Mouse (Mus musculus) lung, embryonic 14.5 days (tissue): ENCODE measurements around the gene Mbd3l2. TPM values are rescaled to one million over a fixed set of nuclear protein-coding genes. Genes with fewer than 3 reads are reported as not detected.
A peak's percentile ranks its signal among the peaks of the same experiment; 100 is the strongest.

Source experiments
- ATAC-seq: fragments of 200-750 bp; cut with Nextera tagmentation; 2 replicates; pipeline ENCODE4 v1.8.0; 2017; ENCODE audit warnings: mild to moderate bottlenecking, moderate TSS enrichment, moderate library complexity; ENCODE audit not compliant: insufficient read depth
- DNase-seq: peaks from one replicate; pipeline ENCODE4 v3.0.0-alpha.2; 2015
- H3K27ac ChIP-seq: fragments of 300-500 bp; sonication (generic); 2 replicates; pipeline ENCODE4 v1.5.1; 2014; ENCODE audit warnings: low read depth, mild to moderate bottlenecking, moderate library complexity
- H3K27me3 ChIP-seq: fragments of 300-500 bp; sonication (generic); 2 replicates; pipeline ENCODE4 v1.6.1; 2014; ENCODE audit warnings: low read length, control low read depth; ENCODE audit not compliant: insufficient read depth
- H3K36me3 ChIP-seq: fragments of 300-500 bp; sonication (generic); 2 replicates; pipeline ENCODE4 v1.6.1; 2014; ENCODE audit warnings: control low read depth; ENCODE audit not compliant: insufficient read depth
- H3K4me1 ChIP-seq: fragments of 300-500 bp; sonication (generic); 2 replicates; pipeline ENCODE4 v1.6.1; 2014; ENCODE audit warnings: antibody characterized with exemption, control low read depth; ENCODE audit not compliant: insufficient read depth
- H3K4me2 ChIP-seq: fragments of 300-500 bp; sonication (generic); 2 replicates; pipeline ENCODE4 v1.6.1; 2014; ENCODE audit warnings: mild to moderate bottlenecking
- H3K4me3 ChIP-seq: fragments of 300-500 bp; sonication (generic); 2 replicates; pipeline ENCODE4 v1.5.1; 2014; ENCODE audit warnings: low read depth, low read length
- H3K9ac ChIP-seq: fragments of 300-500 bp; sonication (generic); 2 replicates; pipeline ENCODE4 v1.6.1; 2014
- H3K9me3 ChIP-seq: fragments of 300-500 bp; sonication (generic); 2 replicates; pipeline ENCODE4 v1.6.1; 2016; ENCODE audit warnings: low read depth, low read length, control low read depth
- CTCF ChIP-seq: IDR thresholded peaks from 2 replicates; pipeline ENCODE4 v1.5.1; 2016; ENCODE audit warnings: antibody characterized with exemption, low read depth
- WGBS: fragments of 180-500 bp; shearing (Covaris S2); extraction: QIAGEN DNeasy Blood & Tissue Kit; methylation state at CpG from one replicate; pipeline ENCODE4 v1.1.7; 2014; 5-methylcytosine and 5-hydroxymethylcytosine counted together
- microRNA-seq: library from miRNA; unstranded; fragments of <30 nt; microRNA quantifications from one replicate; pipeline ENCODE4, GENCODE M21; 2016; ENCODE audit warnings: borderline number of aligned reads
- polyA plus RNA-seq: library from polyadenylated mRNA; unstranded; fragments of >200 nt; fragmentation: Nextera tagmentation; extraction: Ambion mirVana; gene quantifications from 2 replicates; pipeline ENCODE4 v1.2.1, GENCODE M21; 2014

Gene Mbd3l2
- polyA plus RNA-seq, 1 experiment from 2014 or later = not detected

DNA sequence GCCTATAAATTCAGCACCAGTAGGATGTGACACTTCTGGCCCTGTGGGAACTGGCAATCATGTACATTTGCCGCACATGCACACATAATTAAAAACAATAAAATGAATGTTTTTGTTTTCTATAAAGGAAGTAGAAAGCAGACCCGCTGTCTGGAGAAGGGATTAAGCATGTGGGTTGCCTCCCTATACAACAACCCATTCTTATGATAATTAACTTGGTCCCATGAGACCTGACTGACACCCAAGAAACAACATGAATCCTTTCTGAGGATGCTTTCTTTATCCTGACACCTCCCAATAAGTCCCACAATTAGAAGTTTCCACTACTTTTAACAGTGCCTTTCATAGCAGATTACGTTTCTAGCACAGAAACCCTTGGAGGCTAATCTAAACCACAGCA is 36.9 kb downstream of the Mbd3l2 start:
- WGBS = 79% methylated on average over 3 of the region's 3 CpGs
- no peaks in the 10 kb centered on the region for H3K4me1 ChIP-seq
- no peak overlapping the region for H3K4me3 ChIP-seq
- no peak for ATAC-seq
- TF ChIP-seq CTCF = no peak
- DNase-seq = no peak
- no peak overlapping the region for H3K9ac ChIP-seq
- no peaks in the 10 kb centered on the region for H3K27me3 ChIP-seq
- H3K36me3 ChIP-seq = peaks cover 12% of the 10 kb centered on the region
- no peaks in the 10 kb centered on the region; the same call in 1 of the 2 replicates for H3K9me3 ChIP-seq
- H3K27ac ChIP-seq = no peak overlapping the region
- H3K4me2 ChIP-seq = no peak overlapping the region

DNA sequence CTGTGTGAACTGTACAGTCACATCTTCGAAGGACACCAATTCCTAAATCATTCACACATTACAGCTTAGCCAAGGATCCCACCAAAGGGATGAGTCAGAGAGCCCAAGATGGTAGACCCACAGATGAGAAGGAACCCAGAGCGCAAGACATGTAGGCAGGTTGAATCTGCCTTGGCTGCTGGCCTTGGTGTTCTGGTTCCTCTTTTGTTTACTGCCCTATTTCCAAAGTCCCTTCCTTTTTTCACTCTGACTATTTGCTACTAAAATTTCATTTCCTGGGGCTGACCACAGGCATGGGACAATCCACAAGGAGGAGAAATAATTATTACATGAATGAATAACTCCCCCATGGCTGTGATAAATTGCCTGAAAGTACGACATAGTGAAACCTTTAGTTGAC is 37.6 kb downstream of the Mbd3l2 start:
- 84% methylated on average over 3 of the region's 3 CpGs for WGBS
- H3K4me1 ChIP-seq = no peaks in the 10 kb centered on the region
- no peak overlapping the region for H3K4me3 ChIP-seq
- ATAC-seq = no peak
- no peak for TF ChIP-seq CTCF
- no peak for DNase-seq
- no peak overlapping the region for H3K9ac ChIP-seq
- no peaks in the 10 kb centered on the region for H3K27me3 ChIP-seq
- peaks cover 12% of the 10 kb centered on the region for H3K36me3 ChIP-seq
- H3K27ac ChIP-seq = no peak overlapping the region
- H3K9me3 ChIP-seq = no peaks in the 10 kb centered on the region; the same call in 1 of the 2 replicates
- H3K4me2 ChIP-seq = no peak overlapping the region

DNA sequence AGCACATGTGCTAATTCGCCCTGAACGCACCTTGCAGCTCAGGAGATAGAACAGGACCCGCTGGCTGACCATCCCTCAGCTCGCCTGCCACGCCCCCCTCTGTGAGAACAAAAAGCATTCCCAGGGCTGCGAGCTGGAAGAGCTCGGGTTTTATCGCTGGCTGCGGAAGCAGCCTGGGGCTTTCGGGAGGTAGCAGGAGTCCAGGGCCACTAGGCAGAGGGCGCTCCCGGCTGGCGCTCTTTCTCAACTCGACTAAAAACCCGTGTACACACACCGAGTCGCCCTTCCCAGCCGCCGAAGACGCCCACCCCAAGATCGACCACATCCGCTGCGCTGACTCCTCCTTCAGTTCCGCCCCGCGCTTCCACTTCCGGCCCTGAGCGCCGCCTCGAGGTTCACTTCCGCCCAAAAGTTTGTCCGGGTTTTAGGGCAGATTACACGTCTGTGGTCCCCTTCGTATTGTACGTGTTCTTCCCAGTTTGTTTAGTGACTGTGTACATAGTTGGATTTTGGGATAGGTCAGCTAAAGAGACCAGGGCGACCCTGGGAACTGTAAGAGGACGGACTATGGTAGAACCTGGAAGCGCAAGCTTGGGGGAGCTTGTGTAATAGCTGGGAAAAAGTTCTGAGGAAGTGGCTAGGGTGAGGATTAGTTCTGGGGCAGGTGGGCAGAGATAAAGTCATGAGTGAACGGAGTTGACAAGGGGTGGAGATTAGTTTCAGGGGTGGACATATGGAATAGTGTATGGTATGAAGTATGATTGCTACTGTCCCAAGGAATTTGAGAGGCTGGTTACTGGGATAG is 43.1 kb downstream of the Mbd3l2 start:
- H3K27ac ChIP-seq = peak overlapping the region; percentile 92
- peak overlapping the region; percentile 62 for H3K4me3 ChIP-seq
- peak; percentile 24; the same call in 1 of the 2 replicates for TF ChIP-seq CTCF
- H3K36me3 ChIP-seq = peaks cover 4% of the 10 kb centered on the region; the same call in 1 of the 2 replicates
- no peaks in the 10 kb centered on the region for H3K27me3 ChIP-seq
- H3K9me3 ChIP-seq = no peaks in the 10 kb centered on the region
- WGBS = 4% methylated on average over 38 of the region's 39 CpGs
- DNase-seq (peak; percentile 93), ATAC-seq (peak; percentile 99)
- H3K4me2 ChIP-seq = peak overlapping the region; percentile 72
- no peaks in the 10 kb centered on the region for H3K4me1 ChIP-seq
- peak overlapping the region; percentile 65 for H3K9ac ChIP-seq

DNA sequence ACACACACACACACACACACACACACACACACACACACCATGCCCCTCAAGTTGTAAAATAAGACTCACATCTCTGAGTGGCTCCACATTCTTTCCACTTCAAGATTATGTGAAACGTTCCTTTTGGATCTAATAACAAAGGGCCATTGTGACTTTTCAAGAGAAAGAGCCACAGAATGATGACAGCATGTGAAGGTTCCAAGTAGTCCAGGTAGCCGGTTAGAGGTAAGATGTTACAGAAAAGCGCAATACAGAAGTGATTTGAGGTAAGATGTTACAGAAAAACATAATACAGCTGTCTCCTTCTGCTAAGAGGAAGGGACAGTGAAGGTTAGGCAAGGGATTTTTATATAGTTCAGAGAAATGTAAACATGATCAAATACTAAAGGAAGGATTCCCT is 47.7 kb downstream of the Mbd3l2 start, which contains the start of the genes Zfp558 and Mbd3l1:
Zfp558 (minus strand) TSS at position 101 of the 400 bp plus-strand sequence.
Mbd3l1 (plus strand) TSS at position 192 of the 400 bp plus-strand sequence.
- Histone ChIP-seq H3K4me3 (no peak within 1 kb of the TSS), H3K27ac (no peak within 1 kb of the TSS), H3K4me2 (no peak within 1 kb of the TSS), H3K9ac (no peak within 1 kb of the TSS), H3K36me3 (no peaks in the 10 kb centered on the region), H3K9me3 (no peaks in the 10 kb centered on the region), H3K27me3 (no peaks in the 10 kb centered on the region), H3K4me1 (no peaks in the 10 kb centered on the region)
- WGBS = 74% methylated on average over 3 of the region's 3 CpGs
- no peak for ATAC-seq
- TF ChIP-seq CTCF = no peak
- DNase-seq = no peak

Small RNA genes within 50 kb of the gene (microRNA-seq; reads per million reads assigned to microRNA genes)
- gene Gm22854 = not detected

Other genes starting within 250 kb of the Mbd3l2 start
- 109 and 113 TPM in 2 replicates for gene Chordc1, start 138.5 kb upstream of the Mbd3l2 start, polyA plus RNA-seq
- 5.9 and 7.1 TPM in 2 replicates for gene Naalad2, start 27.7 kb upstream of the Mbd3l2 start, polyA plus RNA-seq
- gene Ubtfl1, start 26.2 kb upstream of the Mbd3l2 start, polyA plus RNA-seq = not detected in 2 replicates
- gene Zfp558, start 47.6 kb downstream of the Mbd3l2 start, polyA plus RNA-seq = 7.0 and 8.0 TPM in 2 replicates
- gene Mbd3l1, start 47.7 kb downstream of the Mbd3l2 start, polyA plus RNA-seq = not detected in 2 replicates
- gene Muc16, start 243.9 kb downstream of the Mbd3l2 start, polyA plus RNA-seq = 1.4 and 1.7 TPM in 2 replicates